Mouse (Mus musculus): ENCODE results near the gene Amn. TPM values are rescaled to one million over a fixed set of nuclear protein-coding genes. Genes with fewer than 3 reads are reported as not detected.

The Amn gene
- polyA plus RNA-seq (2015; fragmentation: Nextera tagmentation; extraction: Ambion mirVana) = 11.3 and 16.3 TPM in 2 replicates

- ATAC-seq (ENCODE audit: insufficient read depth, low FRiP score) = no peak
- no peak within 1 kb of the TSS for H3K9ac ChIP-seq (ENCODE audit: low read length)
- peak within 1 kb of the TSS; percentile 24 for H3K4me3 ChIP-seq (replicated peaks; ENCODE audit: low read length)
- no peaks in the 10 kb centered on the region for H3K9me3 ChIP-seq (replicated peaks; ENCODE audit: control insufficient read depth, low read length)
- H3K27me3 ChIP-seq (ENCODE audit: control insufficient read depth, insufficient read depth, low read length) = peaks cover 59% of the 10 kb centered on the region
- no peak within 1 kb of the TSS for H3K27ac ChIP-seq (ENCODE audit: low read length)
- WGBS = 24% methylated on average over 25 of the region's 25 CpGs
- H3K36me3 ChIP-seq (ENCODE audit: control insufficient read depth, insufficient read depth, low read length) = no peaks in the 10 kb centered on the region
- H3K4me1 ChIP-seq (ENCODE audit: control insufficient read depth, insufficient read depth, low read length) = peaks cover 18% of the 10 kb centered on the region
- peak within 1 kb of the TSS; percentile 32 for H3K4me2 ChIP-seq (ENCODE audit: low read depth, low read length)
Measured at GRCm38 (mm10) chr12:111270629-111271277, at the start of gene Amn. Gene Amn, plus strand, starts transcription at chr12:111271095.

GRCm38 (mm10) chr12:111225197-111225780, 45.6 kb upstream of the Amn start:
- no peaks in the 10 kb centered on the region for H3K4me1 ChIP-seq (ENCODE audit: control insufficient read depth, insufficient read depth, low read length)
- H3K4me2 ChIP-seq (ENCODE audit: low read depth, low read length) = no peak overlapping the region
- no peak overlapping the region for H3K27ac ChIP-seq (ENCODE audit: low read length)
- no peaks in the 10 kb centered on the region for H3K27me3 ChIP-seq (ENCODE audit: control insufficient read depth, insufficient read depth, low read length)
- ATAC-seq (ENCODE audit: insufficient read depth, low FRiP score) = no peak
- H3K9me3 ChIP-seq (replicated peaks; ENCODE audit: control insufficient read depth, low read length) = 0 out of 2 replicates have a peak, but pooled peaks cover 4% of the 10 kb centered on the region
- 68% methylated on average over 10 of the region's 10 CpGs for WGBS
- H3K4me3 ChIP-seq (replicated peaks; ENCODE audit: low read length) = no peak overlapping the region
- peaks cover 15% of the 10 kb centered on the region for H3K36me3 ChIP-seq (ENCODE audit: control insufficient read depth, insufficient read depth, low read length)
- H3K9ac ChIP-seq (ENCODE audit: low read length) = no peak overlapping the region

- no peak for ATAC-seq (ENCODE audit: insufficient read depth, low FRiP score)
- H3K27ac ChIP-seq (ENCODE audit: low read length) = no peak overlapping the region
- H3K4me1 ChIP-seq (ENCODE audit: control insufficient read depth, insufficient read depth, low read length) = no peaks in the 10 kb centered on the region
- H3K36me3 ChIP-seq (ENCODE audit: control insufficient read depth, insufficient read depth, low read length) = peaks cover under 1% of the 10 kb centered on the region
- no peaks in the 10 kb centered on the region for H3K27me3 ChIP-seq (ENCODE audit: control insufficient read depth, insufficient read depth, low read length)
- H3K4me2 ChIP-seq (ENCODE audit: low read depth, low read length) = no peak overlapping the region
- WGBS = 77% methylated on average over 4 of the region's 4 CpGs
- H3K9ac ChIP-seq (ENCODE audit: low read length) = no peak overlapping the region
- no peak overlapping the region for H3K4me3 ChIP-seq (replicated peaks; ENCODE audit: low read length)
- 0 out of 2 replicates have a peak, but pooled peaks cover 2% of the 10 kb centered on the region for H3K9me3 ChIP-seq (replicated peaks; ENCODE audit: control insufficient read depth, low read length)
Measured at GRCm38 (mm10) chr12:111227410-111227809, 43.5 kb upstream of the Amn start.

GRCm38 (mm10) chr12:111228488-111228887, 42.4 kb upstream of the Amn start:
- Histone ChIP-seq H3K36me3 (ENCODE audit: control insufficient read depth, insufficient read depth, low read length) (no peaks in the 10 kb centered on the region), H3K4me2 (ENCODE audit: low read depth, low read length) (no peak overlapping the region), H3K27ac (ENCODE audit: low read length) (no peak overlapping the region), H3K4me1 (ENCODE audit: control insufficient read depth, insufficient read depth, low read length) (peaks cover under 1% of the 10 kb centered on the region), H3K9ac (ENCODE audit: low read length) (no peak overlapping the region), H3K4me3 (replicated peaks; ENCODE audit: low read length) (no peak overlapping the region), H3K9me3 (replicated peaks; ENCODE audit: control insufficient read depth, low read length) (no peaks in the 10 kb centered on the region), H3K27me3 (ENCODE audit: control insufficient read depth, insufficient read depth, low read length) (no peaks in the 10 kb centered on the region)
- WGBS = 89% methylated on average over 5 of the region's 5 CpGs
- ATAC-seq (ENCODE audit: insufficient read depth, low FRiP score) = no peak

- no peak overlapping the region for H3K27ac ChIP-seq (ENCODE audit: low read length)
- no peaks in the 10 kb centered on the region for H3K27me3 ChIP-seq (ENCODE audit: control insufficient read depth, insufficient read depth, low read length)
- H3K4me3 ChIP-seq (replicated peaks; ENCODE audit: low read length) = no peak overlapping the region
- H3K4me1 ChIP-seq (ENCODE audit: control insufficient read depth, insufficient read depth, low read length) = peaks cover 7% of the 10 kb centered on the region
- no peak for ATAC-seq (ENCODE audit: insufficient read depth, low FRiP score)
- no peak overlapping the region for H3K9ac ChIP-seq (ENCODE audit: low read length)
- no peaks in the 10 kb centered on the region for H3K9me3 ChIP-seq (replicated peaks; ENCODE audit: control insufficient read depth, low read length)
- H3K36me3 ChIP-seq (ENCODE audit: control insufficient read depth, insufficient read depth, low read length) = no peaks in the 10 kb centered on the region
- no peak overlapping the region for H3K4me2 ChIP-seq (ENCODE audit: low read depth, low read length)
- WGBS = 85% methylated on average over 2 of the region's 2 CpGs
Measured at GRCm38 (mm10) chr12:111230793-111231192, 40.1 kb upstream of the Amn start.

- H3K4me2 ChIP-seq (ENCODE audit: low read depth, low read length) = no peak overlapping the region
- no peak overlapping the region for H3K4me3 ChIP-seq (replicated peaks; ENCODE audit: low read length)
- WGBS = 86% methylated on average over 4 of the region's 4 CpGs
- H3K27me3 ChIP-seq (ENCODE audit: control insufficient read depth, insufficient read depth, low read length) = no peaks in the 10 kb centered on the region
- H3K27ac ChIP-seq (ENCODE audit: low read length) = peak overlapping the region; percentile 78
- H3K9ac ChIP-seq (ENCODE audit: low read length) = no peak overlapping the region
- no peak for ATAC-seq (ENCODE audit: insufficient read depth, low FRiP score)
- H3K36me3 ChIP-seq (ENCODE audit: control insufficient read depth, insufficient read depth, low read length) = no peaks in the 10 kb centered on the region
- H3K9me3 ChIP-seq (replicated peaks; ENCODE audit: control insufficient read depth, low read length) = no peaks in the 10 kb centered on the region
- H3K4me1 ChIP-seq (ENCODE audit: control insufficient read depth, insufficient read depth, low read length) = peaks cover 15% of the 10 kb centered on the region
Measured at GRCm38 (mm10) chr12:111233798-111234197, 37.1 kb upstream of the Amn start.

GRCm38 (mm10) chr12:111234383-111234782, 36.5 kb upstream of the Amn start:
- Histone ChIP-seq H3K27ac (ENCODE audit: low read length) (peak overlapping the region; percentile 78), H3K4me2 (ENCODE audit: low read depth, low read length) (no peak overlapping the region), H3K4me1 (ENCODE audit: control insufficient read depth, insufficient read depth, low read length) (peaks cover 15% of the 10 kb centered on the region), H3K9me3 (replicated peaks; ENCODE audit: control insufficient read depth, low read length) (no peaks in the 10 kb centered on the region), H3K9ac (ENCODE audit: low read length) (no peak overlapping the region), H3K4me3 (replicated peaks; ENCODE audit: low read length) (no peak overlapping the region), H3K27me3 (ENCODE audit: control insufficient read depth, insufficient read depth, low read length) (no peaks in the 10 kb centered on the region), H3K36me3 (ENCODE audit: control insufficient read depth, insufficient read depth, low read length) (no peaks in the 10 kb centered on the region)
- WGBS = 60% methylated on average over 9 of the region's 9 CpGs
- peak; percentile 83 for ATAC-seq (ENCODE audit: insufficient read depth, low FRiP score)

GRCm38 (mm10) chr12:111235631-111236030, 35.3 kb upstream of the Amn start:
- Histone ChIP-seq H3K4me3 (replicated peaks; ENCODE audit: low read length) (no peak overlapping the region), H3K36me3 (ENCODE audit: control insufficient read depth, insufficient read depth, low read length) (no peaks in the 10 kb centered on the region), H3K27me3 (ENCODE audit: control insufficient read depth, insufficient read depth, low read length) (no peaks in the 10 kb centered on the region), H3K4me2 (ENCODE audit: low read depth, low read length) (no peak overlapping the region), H3K4me1 (ENCODE audit: control insufficient read depth, insufficient read depth, low read length) (peaks cover 15% of the 10 kb centered on the region), H3K27ac (ENCODE audit: low read length) (no peak overlapping the region), H3K9ac (ENCODE audit: low read length) (no peak overlapping the region), H3K9me3 (replicated peaks; ENCODE audit: control insufficient read depth, low read length) (no peaks in the 10 kb centered on the region)
- 81% methylated on average over 6 of the region's 6 CpGs for WGBS
- ATAC-seq (ENCODE audit: insufficient read depth, low FRiP score) = no peak

GRCm38 (mm10) chr12:111237611-111238188, 33.2 kb upstream of the Amn start:
- Histone ChIP-seq H3K27me3 (ENCODE audit: control insufficient read depth, insufficient read depth, low read length) (no peaks in the 10 kb centered on the region), H3K4me1 (ENCODE audit: control insufficient read depth, insufficient read depth, low read length) (peaks cover 15% of the 10 kb centered on the region), H3K9ac (ENCODE audit: low read length) (no peak overlapping the region), H3K9me3 (replicated peaks; ENCODE audit: control insufficient read depth, low read length) (no peaks in the 10 kb centered on the region), H3K4me3 (replicated peaks; ENCODE audit: low read length) (no peak overlapping the region), H3K4me2 (ENCODE audit: low read depth, low read length) (no peak overlapping the region), H3K27ac (ENCODE audit: low read length) (peak overlapping the region; percentile 74), H3K36me3 (ENCODE audit: control insufficient read depth, insufficient read depth, low read length) (no peaks in the 10 kb centered on the region)
- no peak for ATAC-seq (ENCODE audit: insufficient read depth, low FRiP score)
- 95% methylated on average over 16 of the region's 16 CpGs for WGBS
